Mouse (Mus musculus): ENCODE measurements at regions not wholly inside any gene's neighbourhood (a gene's known extent, or its start where the extent isn't known, plus 50 kb on each side); places are given as distances from the start of the nearest gene placed in this dataset.

DNA sequence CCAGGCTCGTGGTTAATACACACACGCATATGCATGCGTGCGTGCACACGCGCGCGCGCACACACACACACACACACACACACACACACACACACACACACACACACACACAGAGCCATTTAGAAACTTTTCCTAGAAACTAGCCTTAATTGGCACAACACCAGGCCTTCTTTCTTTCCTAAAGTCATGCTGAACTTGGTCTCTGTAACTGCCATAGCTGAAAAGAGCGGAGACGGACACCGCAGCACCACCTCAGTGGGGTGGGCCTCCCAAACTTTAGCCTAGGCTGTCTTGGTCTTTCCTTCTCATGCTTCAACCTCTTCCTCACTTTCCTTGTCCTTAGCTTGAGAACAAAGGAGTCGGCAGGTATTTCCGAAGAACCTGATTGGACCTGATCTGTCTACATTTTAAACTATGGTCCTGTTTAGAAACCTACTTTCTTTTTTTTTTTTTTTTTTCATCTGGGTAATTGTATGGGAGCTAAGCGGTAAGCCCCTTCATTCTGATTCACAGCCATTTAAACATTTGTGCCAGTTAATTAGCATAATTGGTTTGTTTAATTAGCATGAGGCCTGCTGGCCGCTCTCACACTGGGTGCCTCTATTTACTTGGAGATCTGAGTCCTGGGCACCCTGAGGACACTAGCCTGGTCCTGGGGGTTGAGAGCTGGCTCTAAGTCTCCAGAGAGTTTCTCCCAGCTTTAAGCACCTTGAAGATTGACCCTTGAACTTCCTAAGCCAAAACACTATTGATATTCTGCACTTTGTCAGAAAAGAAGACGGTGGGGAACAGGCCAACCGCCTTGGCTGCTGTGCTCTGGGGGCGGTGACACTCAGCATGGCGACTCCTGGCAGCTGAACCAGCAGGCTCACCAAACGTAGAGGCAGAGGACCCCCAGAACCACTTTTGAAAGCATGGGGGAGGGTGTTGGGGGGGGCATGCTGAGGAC is 269.7 kb upstream of the Irx3 start:
- TF ChIP-seq POLR2A (IDR thresholded peaks at IDR 0.05; ENCODE audit: extremely low read depth, insufficient read depth, low read length) (no peak), CTCF (IDR thresholded peaks at IDR 0.05; ENCODE audit: extremely low read depth, insufficient read depth, low read length) (no peak)
